Mouse (Mus musculus) hindbrain, embryonic 12.5 days (tissue): ENCODE measurements around the gene Slc25a1. TPM values are rescaled to one million over a fixed set of nuclear protein-coding genes. Genes with fewer than 3 reads are reported as not detected.
A peak's percentile ranks its signal among the peaks of the same experiment; 100 is the strongest.

Experiments
- ATAC-seq: fragments of 200-750 bp; cut with Nextera tagmentation; 2 replicates; pipeline ENCODE4 v1.8.0; 2017; ENCODE audit warnings: moderate TSS enrichment; ENCODE audit not compliant: low FRiP score
- H3K27ac ChIP-seq: fragments of 300-500 bp; sonication (generic); 2 replicates; pipeline ENCODE4 v1.5.1; 2016; ENCODE audit warnings: mild to moderate bottlenecking
- H3K27me3 ChIP-seq: fragments of 300-500 bp; sonication (generic); 2 replicates; pipeline ENCODE4 v1.6.1; 2016; ENCODE audit warnings: mild to moderate bottlenecking
- H3K36me3 ChIP-seq: fragments of 300-500 bp; sonication (generic); 2 replicates; pipeline ENCODE4 v1.6.1; 2016; ENCODE audit warnings: mild to moderate bottlenecking
- H3K4me1 ChIP-seq: fragments of 300-500 bp; sonication (generic); 2 replicates; pipeline ENCODE4 v1.6.1; 2016
- H3K4me2 ChIP-seq: fragments of 300-500 bp; sonication (generic); replicated peaks from 2 replicates; pipeline ENCODE4 v1.6.1; 2016; ENCODE audit warnings: mild to moderate bottlenecking
- H3K4me3 ChIP-seq: fragments of 300-500 bp; sonication (generic); 2 replicates; pipeline ENCODE4 v1.5.1; 2016; ENCODE audit warnings: mild to moderate bottlenecking
- H3K9ac ChIP-seq: fragments of 300-500 bp; sonication (generic); 2 replicates; pipeline ENCODE4 v1.6.1; 2016; ENCODE audit warnings: mild to moderate bottlenecking, moderate library complexity
- H3K9me3 ChIP-seq: fragments of 300-500 bp; sonication (generic); replicated peaks from 2 replicates; pipeline ENCODE4 v1.6.1; 2016; ENCODE audit warnings: mild to moderate bottlenecking
- WGBS: fragments of 180-500 bp; shearing (Covaris S2); methylation state at CpG from one replicate; pipeline ENCODE4 v1.1.7; 2016; 5-methylcytosine and 5-hydroxymethylcytosine counted together
- polyA plus RNA-seq: library from polyadenylated mRNA; unstranded; fragments of >200 nt; fragmentation: Nextera tagmentation; extraction: Ambion mirVana; gene quantifications from 2 replicates; pipeline ENCODE4 v1.2.1, GENCODE M21; 2016

The Slc25a1 gene
- polyA plus RNA-seq, 1 experiment from 2014 or later = 142 TPM

DNA sequence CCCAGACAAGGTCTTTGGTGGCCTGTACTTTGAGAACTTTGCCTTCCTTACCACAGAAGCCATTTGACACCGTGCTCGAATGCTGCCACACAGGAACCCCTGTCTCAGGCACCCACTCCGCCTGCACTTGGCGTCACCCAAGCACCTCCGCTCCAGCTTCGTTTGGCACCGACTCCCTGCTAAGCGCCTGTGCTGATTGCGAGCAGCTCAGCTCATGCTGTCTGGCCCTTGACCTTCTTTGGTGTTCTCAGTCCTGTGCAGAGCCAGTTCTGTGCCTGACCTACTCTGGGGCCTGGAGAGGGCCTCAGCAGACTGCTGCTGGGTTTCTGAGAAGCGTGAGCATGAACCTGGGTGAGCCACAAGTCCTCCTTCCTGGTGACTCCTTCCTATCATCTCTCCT is 8.8 kb upstream of the Slc25a1 start:
- Histone ChIP-seq H3K4me1 (0 out of 2 replicates have a peak, but pooled peaks cover 2% of the 10 kb centered on the region), H3K9me3 (no peaks in the 10 kb centered on the region), H3K27me3 (peaks cover 17% of the 10 kb centered on the region), H3K36me3 (no peaks in the 10 kb centered on the region), H3K4me3 (no peak overlapping the region), H3K9ac (no peak overlapping the region), H3K4me2 (no peak overlapping the region), H3K27ac (no peak overlapping the region)
- 86% methylated on average over 10 of the region's 10 CpGs for WGBS
- ATAC-seq = no peak

DNA sequence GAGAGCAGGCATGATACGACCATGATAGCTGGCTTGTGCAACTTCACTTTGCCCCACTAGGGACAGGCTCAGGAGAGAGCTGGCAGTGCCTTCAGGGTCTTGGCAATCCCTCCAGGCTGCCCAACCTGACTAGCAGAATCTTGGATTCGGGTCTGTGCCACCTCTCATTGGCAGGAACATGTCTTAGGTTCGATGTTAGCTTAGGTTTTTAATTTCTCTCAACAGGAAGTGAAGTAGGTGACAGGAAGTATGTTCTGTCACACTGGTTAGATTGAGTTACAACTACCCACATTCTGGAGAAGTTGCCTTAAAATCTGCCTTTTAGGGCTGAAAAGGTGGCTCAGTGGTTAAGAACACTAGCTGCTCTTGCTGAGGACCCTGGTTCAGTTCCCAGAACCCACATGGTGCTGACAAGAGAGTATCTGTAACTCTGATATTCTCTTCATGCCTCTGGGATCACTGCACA is 6.5 kb upstream of the Slc25a1 start:
- no peaks in the 10 kb centered on the region for H3K36me3 ChIP-seq
- H3K27ac ChIP-seq = no peak overlapping the region
- H3K27me3 ChIP-seq = peaks cover 17% of the 10 kb centered on the region
- 81% methylated on average over 3 of the region's 3 CpGs for WGBS
- 0 out of 2 replicates have a peak, but pooled peaks cover 2% of the 10 kb centered on the region for H3K4me1 ChIP-seq
- no peak overlapping the region for H3K4me2 ChIP-seq
- ATAC-seq = no peak
- no peak overlapping the region for H3K9ac ChIP-seq
- no peak overlapping the region for H3K4me3 ChIP-seq
- no peaks in the 10 kb centered on the region for H3K9me3 ChIP-seq

DNA sequence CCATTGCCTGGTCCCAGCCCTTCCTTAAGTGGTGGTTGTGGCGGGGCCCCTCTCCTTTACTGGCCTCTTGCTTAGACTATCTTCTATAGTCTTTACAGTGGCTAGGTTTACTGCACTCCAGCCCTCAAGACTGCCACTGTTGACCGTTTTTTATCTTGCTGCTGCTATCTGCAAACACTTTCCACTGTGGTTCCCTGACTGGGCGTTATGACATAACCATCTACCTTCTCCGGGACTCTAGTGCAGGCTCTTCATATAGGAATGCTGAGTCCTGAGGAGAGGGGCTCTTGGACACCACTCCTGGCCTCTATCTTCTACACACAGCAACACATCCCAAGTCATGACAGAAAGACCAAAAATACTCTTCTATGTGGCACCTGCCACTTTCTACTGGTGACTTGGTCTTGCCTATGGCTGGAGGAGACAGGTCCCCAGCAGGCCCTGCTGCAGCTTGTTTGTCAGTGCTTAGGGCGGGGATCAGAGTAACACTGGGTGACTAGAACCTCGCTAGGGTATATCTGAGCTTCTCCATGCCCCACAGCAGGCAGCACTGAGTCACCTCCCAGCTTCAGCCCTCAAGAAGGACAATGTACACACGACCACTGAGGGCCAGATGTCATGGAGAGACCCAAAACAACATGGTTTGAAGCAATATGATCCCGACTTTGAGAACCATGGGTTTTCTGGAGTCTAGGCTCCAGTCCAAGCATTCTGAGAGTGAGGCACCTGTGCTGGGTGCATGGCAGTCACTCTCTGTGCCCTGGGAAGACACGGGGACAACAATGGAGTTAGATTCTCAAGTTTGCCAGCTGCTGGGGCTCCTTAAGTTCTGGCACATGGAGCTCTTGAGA is 5.8 kb upstream of the Slc25a1 start:
- no peak for ATAC-seq
- H3K4me1 ChIP-seq = peaks cover 2% of the 10 kb centered on the region
- H3K4me3 ChIP-seq = no peak overlapping the region
- no peaks in the 10 kb centered on the region for H3K9me3 ChIP-seq
- no peak overlapping the region for H3K4me2 ChIP-seq
- no peak overlapping the region for H3K27ac ChIP-seq
- H3K27me3 ChIP-seq = peaks cover 17% of the 10 kb centered on the region
- no peak overlapping the region for H3K9ac ChIP-seq
- WGBS = 73% methylated on average over 9 of the region's 9 CpGs
- H3K36me3 ChIP-seq = no peaks in the 10 kb centered on the region

DNA sequence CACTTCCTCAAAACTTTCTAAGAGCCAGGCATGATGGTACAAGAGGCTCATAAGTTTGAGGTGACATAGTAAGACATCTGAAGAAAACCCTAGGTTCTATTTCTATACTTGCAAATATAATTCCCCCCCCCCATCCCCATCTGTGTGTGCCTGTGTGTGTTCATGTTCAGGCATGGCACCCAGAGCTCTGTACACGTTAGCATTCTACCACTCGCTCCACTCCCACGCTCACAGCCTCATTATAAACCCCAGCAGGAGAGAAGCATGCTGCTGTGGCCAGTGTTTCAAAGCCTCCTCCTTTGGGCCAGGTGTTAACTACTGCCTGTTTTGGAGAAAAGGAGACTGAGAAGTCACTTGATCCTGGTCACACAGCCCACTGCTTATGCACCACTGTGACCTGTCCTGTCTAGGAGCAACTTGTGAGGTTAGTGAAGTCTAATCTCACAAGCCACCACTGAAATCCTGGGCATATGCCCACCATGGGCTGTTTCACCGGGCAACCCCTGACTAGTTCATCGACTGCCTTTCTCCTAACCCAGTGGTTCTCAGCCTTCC is 4.0 kb upstream of the Slc25a1 start:
- no peak overlapping the region for H3K9ac ChIP-seq
- H3K27me3 ChIP-seq = peaks cover 16% of the 10 kb centered on the region
- H3K4me2 ChIP-seq = no peak overlapping the region
- H3K9me3 ChIP-seq = no peaks in the 10 kb centered on the region
- ATAC-seq = no peak
- 71% methylated on average over 5 of the region's 5 CpGs for WGBS
- no peak overlapping the region for H3K27ac ChIP-seq
- H3K4me1 ChIP-seq = peaks cover 8% of the 10 kb centered on the region
- no peak overlapping the region for H3K4me3 ChIP-seq
- H3K36me3 ChIP-seq = no peaks in the 10 kb centered on the region

DNA sequence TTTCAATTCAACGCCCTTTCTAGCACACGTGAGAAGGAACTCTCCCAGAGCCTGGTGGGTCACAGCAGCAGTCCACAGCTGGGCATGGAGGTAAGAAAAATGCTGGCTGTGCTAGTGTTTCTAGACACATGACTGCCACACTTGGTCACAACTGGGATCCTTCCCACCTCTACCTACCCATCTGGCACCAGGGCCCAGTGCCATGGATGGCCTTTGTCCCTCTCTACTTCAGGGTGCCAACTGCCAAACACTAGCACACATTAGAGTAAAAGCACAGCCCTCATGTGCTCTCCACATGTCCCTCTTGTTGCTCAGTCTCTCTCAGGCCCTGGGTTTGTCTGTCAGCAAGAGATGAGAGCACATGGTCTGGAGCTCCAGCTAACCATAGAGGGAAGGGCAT is 1.6 kb upstream of the Slc25a1 start:
- H3K9ac ChIP-seq = no peak overlapping the region
- H3K9me3 ChIP-seq = no peaks in the 10 kb centered on the region
- no peak overlapping the region for H3K4me3 ChIP-seq
- H3K4me2 ChIP-seq = no peak overlapping the region
- peaks cover 13% of the 10 kb centered on the region for H3K4me1 ChIP-seq
- H3K36me3 ChIP-seq = peaks cover 14% of the 10 kb centered on the region
- no peak for ATAC-seq
- H3K27me3 ChIP-seq = 0 out of 2 replicates have a peak, but pooled peaks cover 3% of the 10 kb centered on the region
- 70% methylated on average over 2 of the region's 2 CpGs for WGBS
- no peak overlapping the region for H3K27ac ChIP-seq

DNA sequence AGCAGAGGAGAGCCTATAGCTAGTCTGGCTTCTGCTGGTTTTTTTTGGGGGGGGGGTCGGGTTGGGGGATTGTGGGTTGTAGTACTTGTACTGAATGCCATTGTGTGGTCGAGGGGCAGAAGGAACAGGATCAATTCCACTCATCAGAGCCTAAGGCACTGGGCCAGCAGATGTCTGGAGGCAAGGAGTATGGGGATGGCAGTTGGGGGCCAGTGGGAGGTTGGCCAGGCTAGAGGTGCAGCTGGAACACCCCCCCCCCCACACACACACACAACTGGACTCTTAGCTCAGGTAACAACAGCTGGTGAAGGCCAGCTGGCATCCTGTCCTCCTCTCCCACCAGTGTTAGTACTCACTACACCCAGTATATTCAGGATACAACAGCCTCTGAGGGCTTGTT is 1.2 kb upstream of the Slc25a1 start:
- H3K4me3 ChIP-seq = no peak overlapping the region

DNA sequence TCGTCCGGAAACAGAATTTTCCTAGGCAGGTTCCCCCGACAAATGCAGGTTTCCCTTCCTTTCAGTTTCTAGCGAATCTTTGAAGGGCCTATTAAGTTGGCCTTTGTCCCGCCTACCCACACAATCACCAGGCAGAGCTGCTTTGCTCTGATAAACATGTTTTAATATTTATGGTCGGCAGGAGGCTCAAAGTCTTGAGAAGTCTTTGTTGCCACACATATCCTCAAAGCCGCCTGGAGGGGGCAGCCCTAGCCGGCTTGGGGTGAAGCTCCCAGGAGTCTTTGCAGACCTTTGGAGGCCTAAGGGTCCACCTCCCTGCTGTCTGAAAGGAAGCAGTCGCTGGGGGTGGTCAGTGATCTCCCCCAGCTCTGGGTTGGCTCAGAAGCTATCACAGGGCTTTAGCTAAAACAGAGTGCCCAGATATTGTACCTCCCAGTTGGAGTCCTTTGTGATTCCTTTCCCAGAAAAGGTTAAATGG is 647 bp upstream of the Slc25a1 start:
- Histone ChIP-seq H3K4me2 (peak overlapping the region; percentile 92), H3K27ac (peak overlapping the region; percentile 89), H3K36me3 (peaks cover 14% of the 10 kb centered on the region), H3K4me1 (peaks cover 13% of the 10 kb centered on the region), H3K27me3 (0 out of 2 replicates have a peak, but pooled peaks cover 3% of the 10 kb centered on the region), H3K9me3 (no peaks in the 10 kb centered on the region), H3K9ac (peak overlapping the region; percentile 90), H3K4me3 (peak overlapping the region; percentile 90)
- whole genome bisulfite sequencing = under 1% methylated on average over 9 of the region's 9 CpGs
- ATAC-seq = peak; percentile 51

More for the DNA sequence above, 1.2 kb upstream of the Slc25a1 start:
- 0 out of 2 replicates have a peak, but pooled peaks have one; percentile 3 for ATAC-seq
- no peak overlapping the region for H3K9ac ChIP-seq
- H3K9me3 ChIP-seq = no peaks in the 10 kb centered on the region
- 4% methylated on average over 2 of the region's 2 CpGs for WGBS
- 0 out of 2 replicates have a peak, but pooled peaks cover 3% of the 10 kb centered on the region for H3K27me3 ChIP-seq
- peak overlapping the region; percentile 92; the same call in 1 of the 2 replicates for H3K4me2 ChIP-seq
- peaks cover 14% of the 10 kb centered on the region for H3K36me3 ChIP-seq
- peak overlapping the region; percentile 89 for H3K27ac ChIP-seq
- peaks cover 13% of the 10 kb centered on the region for H3K4me1 ChIP-seq

DNA sequence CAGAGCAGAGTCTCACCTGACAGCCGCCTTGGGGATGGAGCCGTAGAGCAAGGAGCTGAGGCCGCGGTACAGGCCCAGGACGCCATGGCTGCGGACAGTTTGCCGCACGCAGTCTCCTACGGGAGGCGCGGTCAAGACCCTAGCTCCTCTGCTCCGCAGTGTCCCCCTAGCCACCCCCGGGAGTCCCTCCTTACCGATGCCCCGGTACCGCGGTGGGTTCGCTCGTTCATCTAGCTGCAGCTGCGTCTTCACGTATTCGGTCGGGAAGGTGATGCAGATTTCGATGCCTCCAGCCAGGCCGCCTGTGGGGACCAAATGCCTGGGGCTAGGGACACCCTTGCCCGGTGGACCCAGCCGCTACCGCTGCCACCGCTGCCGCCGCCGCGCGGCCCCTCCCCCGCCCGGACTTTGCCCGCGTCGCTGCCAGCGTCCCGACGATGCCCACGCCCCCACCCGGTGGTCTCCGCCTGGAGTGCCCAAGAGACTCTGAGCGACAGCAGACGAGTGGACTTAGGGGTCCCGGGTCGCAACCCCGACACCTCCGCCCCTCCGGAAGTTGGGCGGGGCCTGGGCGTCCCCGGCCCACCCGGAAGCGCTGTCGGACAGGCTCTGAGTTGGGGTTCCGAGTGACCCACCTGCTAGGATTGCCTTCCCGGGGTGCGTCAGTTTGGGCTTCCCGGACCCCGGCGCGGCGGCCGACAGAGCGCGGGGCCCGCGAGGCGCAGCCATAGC is 502 bp downstream of the Slc25a1 start:
- no peaks in the 10 kb centered on the region for H3K27me3 ChIP-seq
- H3K36me3 ChIP-seq = peaks cover 14% of the 10 kb centered on the region
- H3K27ac ChIP-seq = peak overlapping the region; percentile 89
- H3K4me1 ChIP-seq = peaks cover 17% of the 10 kb centered on the region
- under 1% methylated on average over 72 of the region's 72 CpGs for WGBS
- H3K9ac ChIP-seq = peak overlapping the region; percentile 90
- H3K9me3 ChIP-seq = no peaks in the 10 kb centered on the region
- peak overlapping the region; percentile 90 for H3K4me3 ChIP-seq
- H3K4me2 ChIP-seq = peak overlapping the region; percentile 92
- ATAC-seq = peak; percentile 47

DNA sequence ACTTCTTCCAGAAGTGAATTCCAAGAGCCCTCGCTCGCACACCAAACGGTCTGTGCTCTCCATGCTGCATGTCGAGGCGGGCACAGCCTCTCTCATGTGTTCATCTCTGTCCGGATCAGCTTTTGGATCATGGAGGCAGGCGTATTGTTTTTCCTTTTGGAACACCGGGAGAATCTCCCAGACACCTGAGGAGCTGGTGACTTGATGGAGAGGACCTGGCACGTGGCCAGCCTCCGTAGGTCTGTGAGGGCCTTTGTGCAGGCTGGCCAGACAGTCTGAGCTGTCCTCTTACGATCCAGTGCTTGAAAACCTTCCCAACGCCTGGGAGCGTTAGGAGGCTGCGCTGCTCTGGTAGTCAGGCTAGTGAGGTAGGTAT is 5.9 kb downstream of the Slc25a1 start:
- H3K27ac ChIP-seq = peak overlapping the region; percentile 77
- WGBS = 1% methylated on average over 14 of the region's 14 CpGs
- peaks cover 26% of the 10 kb centered on the region for H3K4me1 ChIP-seq
- peak overlapping the region; percentile 92 for H3K9ac ChIP-seq
- H3K4me3 ChIP-seq = peak overlapping the region; percentile 77
- H3K36me3 ChIP-seq = peaks cover 14% of the 10 kb centered on the region
- no peaks in the 10 kb centered on the region for H3K9me3 ChIP-seq
- peak overlapping the region; percentile 98 for H3K4me2 ChIP-seq
- H3K27me3 ChIP-seq = peaks cover 27% of the 10 kb centered on the region
- peak; percentile 29 for ATAC-seq

DNA sequence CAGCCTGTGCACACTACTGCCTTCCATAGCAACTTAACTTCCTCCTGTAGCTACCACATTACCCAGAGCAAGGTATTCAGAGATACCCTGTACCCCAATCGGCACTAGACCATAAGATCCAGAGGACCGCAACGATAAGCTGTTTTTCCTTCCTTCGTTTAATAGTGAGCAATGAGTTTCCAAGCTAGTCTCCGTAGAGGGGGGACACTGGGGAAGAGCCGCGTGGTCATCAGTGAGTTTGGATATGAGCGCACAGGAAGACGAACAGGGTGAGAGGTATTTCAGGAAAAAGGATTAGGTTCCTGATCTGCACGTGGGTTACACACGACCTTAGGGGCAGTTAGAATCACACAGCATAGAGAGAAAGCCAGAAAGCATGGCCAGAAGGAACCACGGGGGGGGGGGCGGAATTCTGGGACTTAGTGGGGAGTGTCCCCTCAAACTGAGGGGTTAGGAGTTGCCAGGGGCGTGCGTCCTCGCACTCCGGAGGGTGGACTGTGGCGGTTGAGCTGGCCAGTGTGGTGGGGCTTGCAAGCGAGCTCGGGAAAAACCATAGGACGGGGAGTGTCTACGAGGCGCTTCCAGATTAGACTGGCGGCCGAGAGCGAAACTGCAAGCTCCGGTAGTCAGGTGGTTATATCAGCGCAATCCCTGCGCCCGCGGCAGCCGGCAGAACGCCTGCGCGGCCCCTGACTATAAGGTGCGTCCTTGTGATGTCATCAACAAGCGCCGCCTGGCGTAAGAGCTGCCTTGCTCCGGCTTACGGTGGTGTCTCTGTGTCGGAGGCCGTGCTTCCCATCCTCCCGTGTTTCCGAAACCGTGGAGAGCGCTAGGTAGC is 6.5 kb downstream of the Slc25a1 start:
- WGBS = 3% methylated on average over 45 of the region's 47 CpGs
- Histone ChIP-seq H3K27ac (peak overlapping the region; percentile 77), H3K9ac (peak overlapping the region; percentile 92), H3K9me3 (no peaks in the 10 kb centered on the region), H3K36me3 (peaks cover 14% of the 10 kb centered on the region), H3K4me1 (peaks cover 20% of the 10 kb centered on the region), H3K4me2 (peak overlapping the region; percentile 98), H3K27me3 (peaks cover 33% of the 10 kb centered on the region), H3K4me3 (peak overlapping the region; percentile 77)
- peak; percentile 94 for ATAC-seq

DNA sequence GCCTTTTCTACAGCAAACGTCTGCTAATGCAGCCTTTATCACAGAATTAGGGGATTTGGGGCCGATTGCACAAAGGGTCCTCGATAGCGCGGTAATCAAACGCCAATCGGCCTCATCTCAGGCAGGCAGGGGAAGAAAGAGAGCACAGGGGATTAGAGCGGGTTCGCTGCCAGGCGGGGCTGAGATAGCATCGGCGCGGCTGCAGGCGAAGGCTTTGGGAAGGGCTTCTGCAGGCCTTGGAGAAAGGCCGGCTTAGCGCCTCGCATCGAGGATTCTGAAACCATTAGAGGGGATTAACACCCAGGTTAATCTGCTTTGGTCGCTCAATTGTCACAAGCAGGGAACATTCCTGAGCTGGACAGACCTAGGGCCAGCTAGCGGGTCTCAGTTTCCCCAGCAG is 7.4 kb downstream of the Slc25a1 start:
- H3K4me3 ChIP-seq = no peak overlapping the region
- peak overlapping the region; percentile 98; the same call in 1 of the 2 replicates for H3K4me2 ChIP-seq
- H3K36me3 ChIP-seq = peaks cover 10% of the 10 kb centered on the region
- no peaks in the 10 kb centered on the region for H3K9me3 ChIP-seq
- H3K27ac ChIP-seq = no peak overlapping the region
- H3K27me3 ChIP-seq = peaks cover 42% of the 10 kb centered on the region
- H3K4me1 ChIP-seq = peaks cover 20% of the 10 kb centered on the region
- 10% methylated on average over 20 of the region's 20 CpGs for WGBS
- 0 out of 2 replicates have a peak overlapping the region, but pooled peaks have one; percentile 14 for H3K9ac ChIP-seq
- ATAC-seq = no peak
